Mouse (Mus musculus): ENCODE data around the gene Pla2g2f.

GRCm38 (mm10) chr4:138771970-138772369 is 14.5 kb upstream of the Pla2g2f start:
- no peak for TF ChIP-seq CTCF (conservative IDR thresholded peaks at IDR 0.05; ENCODE audit: insufficient read depth, insufficient read length, low read depth, low read length)
- TF ChIP-seq POLR2A (IDR thresholded peaks at IDR 0.05; ENCODE audit: low read depth, low read length): no peak

Data from kidney, adult 2 months (tissue).